Mouse (Mus musculus): ENCODE data around the gene Myh3. TPM values are rescaled to one million over a fixed set of nuclear protein-coding genes. Genes with fewer than 3 reads are reported as not detected.

The Myh3 gene
- polyA plus RNA-seq, 1 experiment from 2014 or later = 4.7 TPM

DNA sequence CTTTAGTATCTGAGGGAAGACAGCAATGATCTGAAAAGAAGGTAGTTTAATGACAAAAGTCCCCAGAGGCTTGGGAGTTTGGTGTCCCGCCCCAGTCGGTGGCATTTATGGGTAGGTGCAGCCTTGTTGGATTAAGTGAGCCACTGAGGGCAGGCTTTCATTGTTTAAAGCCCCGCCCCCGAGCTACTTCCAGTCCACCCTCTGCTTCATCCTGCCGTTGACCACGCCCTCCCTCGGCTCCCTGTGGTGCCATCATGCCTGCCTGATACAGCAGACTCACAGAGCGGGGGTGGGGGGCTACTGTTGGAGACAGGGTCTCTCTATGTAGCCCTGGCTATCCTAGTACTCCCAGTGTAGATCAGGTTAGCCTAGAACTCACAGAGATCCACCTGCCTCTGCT is 35.1 kb upstream of the Myh3 start:
- Histone ChIP-seq H3K9ac (ENCODE audit: low read length) (no peak overlapping the region), H3K36me3 (ENCODE audit: control insufficient read depth, insufficient read depth, low read length) (peaks cover 7% of the 10 kb centered on the region; the same call in 1 of the 2 replicates), H3K4me1 (ENCODE audit: control insufficient read depth, insufficient read depth, low read length) (no peaks in the 10 kb centered on the region), H3K4me2 (ENCODE audit: low read depth, severe bottlenecking) (no peak overlapping the region), H3K9me3 (ENCODE audit: control insufficient read depth, low read length) (no peaks in the 10 kb centered on the region), H3K27me3 (ENCODE audit: control insufficient read depth, insufficient read depth, low read length) (no peaks in the 10 kb centered on the region), H3K27ac (replicated peaks; ENCODE audit: low read depth, low read length) (no peak overlapping the region), H3K4me3 (ENCODE audit: low read depth, low read length) (no peak overlapping the region)
- ATAC-seq (ENCODE audit: insufficient number of reproducible peaks, low FRiP score, low TSS enrichment, low read depth) (no peak), DNase-seq (ENCODE audit: low spot score) (no peak)
- 59% methylated on average over 8 of the region's 8 CpGs for WGBS

DNA sequence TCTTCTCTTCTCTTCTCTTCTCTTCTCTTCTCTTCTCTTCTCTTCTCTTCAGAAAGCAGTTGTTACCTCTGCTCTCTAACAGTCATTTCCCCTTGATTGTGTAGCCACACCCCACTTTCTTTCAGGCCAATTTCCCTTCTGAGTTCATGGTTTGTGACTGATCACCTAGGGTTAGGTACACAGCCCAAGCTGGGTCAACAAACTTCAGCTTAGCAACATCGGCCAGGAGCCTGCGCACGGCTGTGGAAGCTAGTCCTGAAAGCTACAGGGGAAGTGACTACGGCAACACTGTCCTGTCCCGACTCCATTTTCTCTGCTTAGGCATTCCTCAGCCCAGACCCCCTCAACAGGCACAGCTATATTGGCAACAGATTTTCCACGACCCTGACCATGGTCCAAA is 33.1 kb upstream of the Myh3 start:
- Histone ChIP-seq H3K36me3 (ENCODE audit: control insufficient read depth, insufficient read depth, low read length) (peaks cover 7% of the 10 kb centered on the region; the same call in 1 of the 2 replicates), H3K4me3 (ENCODE audit: low read depth, low read length) (no peak overlapping the region), H3K27me3 (ENCODE audit: control insufficient read depth, insufficient read depth, low read length) (no peaks in the 10 kb centered on the region), H3K4me2 (ENCODE audit: low read depth, severe bottlenecking) (no peak overlapping the region), H3K9ac (ENCODE audit: low read length) (no peak overlapping the region), H3K27ac (replicated peaks; ENCODE audit: low read depth, low read length) (no peak overlapping the region), H3K9me3 (ENCODE audit: control insufficient read depth, low read length) (no peaks in the 10 kb centered on the region), H3K4me1 (ENCODE audit: control insufficient read depth, insufficient read depth, low read length) (no peaks in the 10 kb centered on the region)
- DNase-seq (ENCODE audit: low spot score) (no peak), ATAC-seq (ENCODE audit: insufficient number of reproducible peaks, low FRiP score, low TSS enrichment, low read depth) (no peak)
- 94% methylated on average over 6 of the region's 6 CpGs for WGBS

DNA sequence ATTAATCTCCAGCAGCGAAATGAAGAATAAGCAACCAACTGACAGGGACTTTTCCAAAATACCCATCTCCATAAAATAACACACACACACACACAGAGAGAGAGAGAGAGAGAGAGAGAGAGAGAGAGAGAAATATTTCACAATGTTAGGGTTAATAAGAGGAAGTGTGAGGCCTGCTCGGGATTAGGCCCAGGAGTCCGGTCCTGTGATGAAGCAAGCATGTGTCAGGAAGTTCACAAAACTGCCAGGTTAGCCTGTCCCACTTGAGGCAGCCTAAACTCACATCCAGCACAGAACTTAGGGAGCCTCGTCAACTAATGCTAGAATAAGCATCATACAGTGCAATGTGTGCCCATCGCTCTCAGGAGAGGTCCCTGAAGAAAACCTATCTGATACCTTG is 30.9 kb upstream of the Myh3 start:
- 89% methylated on average over 5 of the region's 5 CpGs for WGBS
- ATAC-seq (ENCODE audit: insufficient number of reproducible peaks, low FRiP score, low TSS enrichment, low read depth) = no peak
- H3K4me2 ChIP-seq (ENCODE audit: low read depth, severe bottlenecking) = no peak overlapping the region
- DNase-seq (ENCODE audit: low spot score) = no peak
- H3K27me3 ChIP-seq (ENCODE audit: control insufficient read depth, insufficient read depth, low read length) = no peaks in the 10 kb centered on the region
- no peaks in the 10 kb centered on the region for H3K36me3 ChIP-seq (ENCODE audit: control insufficient read depth, insufficient read depth, low read length)
- no peak overlapping the region for H3K27ac ChIP-seq (replicated peaks; ENCODE audit: low read depth, low read length)
- H3K9ac ChIP-seq (ENCODE audit: low read length) = no peak overlapping the region
- H3K4me1 ChIP-seq (ENCODE audit: control insufficient read depth, insufficient read depth, low read length) = no peaks in the 10 kb centered on the region
- H3K9me3 ChIP-seq (ENCODE audit: control insufficient read depth, low read length) = no peaks in the 10 kb centered on the region
- no peak overlapping the region for H3K4me3 ChIP-seq (ENCODE audit: low read depth, low read length)

DNA sequence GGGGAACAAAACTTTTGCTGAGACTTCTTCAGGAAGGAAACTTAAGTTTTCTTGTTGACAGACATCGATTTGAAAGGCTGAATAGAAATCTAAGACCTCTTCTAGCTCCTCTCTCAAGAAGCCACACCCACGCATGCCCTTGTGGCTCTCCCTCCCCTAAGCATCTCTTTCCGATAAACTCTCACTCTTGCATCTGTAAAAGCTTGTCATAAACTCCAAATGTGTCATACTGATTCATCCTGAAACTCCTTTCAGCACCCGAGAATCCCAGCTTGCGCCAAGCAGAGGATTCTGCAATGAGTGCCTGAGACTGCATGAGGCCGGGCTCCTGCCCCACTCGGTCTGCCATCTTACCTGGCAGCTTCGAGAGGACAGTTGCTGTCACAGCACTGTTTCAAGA is 29.6 kb upstream of the Myh3 start:
- no peak overlapping the region for H3K4me2 ChIP-seq (ENCODE audit: low read depth, severe bottlenecking)
- ATAC-seq (ENCODE audit: insufficient number of reproducible peaks, low FRiP score, low TSS enrichment, low read depth) = no peak
- WGBS = 92% methylated on average over 8 of the region's 8 CpGs
- no peaks in the 10 kb centered on the region for H3K36me3 ChIP-seq (ENCODE audit: control insufficient read depth, insufficient read depth, low read length)
- H3K9me3 ChIP-seq (ENCODE audit: control insufficient read depth, low read length) = no peaks in the 10 kb centered on the region
- H3K27me3 ChIP-seq (ENCODE audit: control insufficient read depth, insufficient read depth, low read length) = no peaks in the 10 kb centered on the region
- H3K9ac ChIP-seq (ENCODE audit: low read length) = no peak overlapping the region
- no peak for DNase-seq (ENCODE audit: low spot score)
- H3K27ac ChIP-seq (replicated peaks; ENCODE audit: low read depth, low read length) = no peak overlapping the region
- H3K4me3 ChIP-seq (ENCODE audit: low read depth, low read length) = no peak overlapping the region
- peaks cover 3% of the 10 kb centered on the region for H3K4me1 ChIP-seq (ENCODE audit: control insufficient read depth, insufficient read depth, low read length)

DNA sequence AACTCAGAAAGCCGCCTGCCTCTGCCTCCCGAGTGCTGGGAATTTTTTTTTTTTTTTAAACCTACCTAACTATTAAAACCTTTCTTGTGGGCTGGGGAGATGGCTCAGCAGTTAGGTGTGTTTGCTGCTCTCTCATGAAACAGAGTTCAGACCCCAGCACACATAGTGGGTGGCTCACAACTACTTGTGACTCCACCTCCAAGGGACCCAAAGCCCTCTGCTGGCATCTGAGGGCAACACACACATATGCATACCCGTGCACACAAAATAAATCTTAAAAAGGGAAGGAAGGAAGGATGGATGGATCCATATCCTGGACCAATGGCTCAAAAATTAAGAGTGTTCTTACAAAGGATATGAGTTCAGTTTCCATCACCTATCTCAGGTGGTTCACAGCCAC is 28.8 kb upstream of the Myh3 start:
- DNase-seq (ENCODE audit: low spot score) = no peak
- H3K27ac ChIP-seq (replicated peaks; ENCODE audit: low read depth, low read length) = no peak overlapping the region
- H3K36me3 ChIP-seq (ENCODE audit: control insufficient read depth, insufficient read depth, low read length) = no peaks in the 10 kb centered on the region
- ATAC-seq (ENCODE audit: insufficient number of reproducible peaks, low FRiP score, low TSS enrichment, low read depth) = no peak
- H3K27me3 ChIP-seq (ENCODE audit: control insufficient read depth, insufficient read depth, low read length) = no peaks in the 10 kb centered on the region
- 79% methylated on average over 3 of the region's 3 CpGs for WGBS
- H3K4me1 ChIP-seq (ENCODE audit: control insufficient read depth, insufficient read depth, low read length) = peaks cover 5% of the 10 kb centered on the region
- H3K9ac ChIP-seq (ENCODE audit: low read length) = no peak overlapping the region
- no peak overlapping the region for H3K4me2 ChIP-seq (ENCODE audit: low read depth, severe bottlenecking)
- no peaks in the 10 kb centered on the region for H3K9me3 ChIP-seq (ENCODE audit: control insufficient read depth, low read length)
- no peak overlapping the region for H3K4me3 ChIP-seq (ENCODE audit: low read depth, low read length)

DNA sequence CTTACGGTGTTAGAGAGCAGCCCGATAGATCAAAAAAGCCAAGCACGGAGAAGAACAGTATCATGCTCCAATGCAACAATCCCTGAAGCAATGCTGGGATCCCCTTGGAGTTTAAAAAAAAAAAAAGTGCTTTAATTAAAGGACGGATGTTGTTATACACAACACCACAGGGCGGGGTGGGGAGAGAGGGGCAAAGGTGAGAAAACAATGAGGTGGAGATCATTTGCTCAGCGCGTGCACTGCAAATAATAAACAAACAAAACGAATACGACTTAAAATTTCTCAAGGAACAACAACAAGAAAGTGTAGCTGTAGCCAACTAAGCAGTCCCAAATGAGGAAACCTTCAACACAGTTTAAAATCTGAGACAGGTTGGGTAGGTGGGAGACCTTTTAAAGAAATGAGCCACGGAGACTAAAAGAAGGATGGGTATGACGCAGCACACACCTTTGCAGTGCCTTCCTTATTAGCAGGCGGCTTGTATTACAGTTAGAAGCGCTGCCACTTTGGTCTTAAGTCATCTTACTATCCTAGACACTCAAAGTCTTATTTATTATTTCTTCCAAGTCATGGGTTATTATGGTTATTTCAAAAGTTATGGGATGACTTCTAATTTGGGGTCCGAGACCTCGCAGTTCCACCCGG is 26.3 kb upstream of the Myh3 start:
- Histone ChIP-seq H3K4me2 (ENCODE audit: low read depth, severe bottlenecking) (peak overlapping the region; percentile 67), H3K4me1 (ENCODE audit: control insufficient read depth, insufficient read depth, low read length) (peaks cover 5% of the 10 kb centered on the region), H3K4me3 (ENCODE audit: low read depth, low read length) (peak overlapping the region; percentile 99), H3K27ac (replicated peaks; ENCODE audit: low read depth, low read length) (no peak overlapping the region; the same call in 1 of the 2 replicates), H3K27me3 (ENCODE audit: control insufficient read depth, insufficient read depth, low read length) (no peaks in the 10 kb centered on the region), H3K9me3 (ENCODE audit: control insufficient read depth, low read length) (no peaks in the 10 kb centered on the region), H3K9ac (ENCODE audit: low read length) (peak overlapping the region; percentile 85), H3K36me3 (ENCODE audit: control insufficient read depth, insufficient read depth, low read length) (no peaks in the 10 kb centered on the region)
- 10% methylated on average over 16 of the region's 16 CpGs for WGBS
- DNase-seq (ENCODE audit: low spot score) (peak; percentile 22), ATAC-seq (ENCODE audit: insufficient number of reproducible peaks, low FRiP score, low TSS enrichment, low read depth) (no peak)

DNA sequence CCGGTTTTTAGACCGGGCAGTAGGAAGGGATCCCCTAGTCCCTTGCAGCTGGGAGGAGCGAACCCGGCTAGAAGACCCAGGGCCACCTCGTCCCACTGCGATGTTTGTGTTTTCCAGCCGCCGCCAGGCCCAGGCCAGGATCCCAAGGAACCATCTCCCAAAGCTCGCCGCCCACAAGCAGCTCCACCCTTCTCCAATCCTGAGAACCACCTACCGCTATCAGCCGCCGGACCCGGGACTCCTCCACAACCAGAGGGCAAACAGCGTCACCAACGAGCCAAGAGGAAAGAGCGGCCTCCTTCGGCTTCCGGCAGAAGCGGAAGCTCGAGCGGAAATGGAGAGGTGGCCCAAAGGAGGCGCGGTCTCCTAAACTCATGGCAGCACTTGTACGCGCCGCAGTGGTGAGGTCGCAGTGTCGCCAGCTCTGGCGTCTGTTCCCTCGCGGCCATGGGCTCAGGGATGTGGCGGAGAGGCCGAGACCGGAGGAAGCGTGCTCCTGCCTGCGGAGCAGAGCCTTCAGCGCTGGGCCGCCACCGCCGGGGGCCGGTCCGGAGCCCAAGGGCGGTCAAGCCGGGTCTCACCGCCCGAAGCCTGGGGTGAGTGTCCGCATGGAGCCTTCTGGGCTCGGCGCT is 25.7 kb upstream of the Myh3 start, which contains the start of the genes Adprm and Sco1:
Gene Adprm, minus strand, starts transcription at position 274 of the 632 bp plus-strand sequence.
Gene Sco1, plus strand, starts transcription at position 350 of the 632 bp plus-strand sequence.
- Histone ChIP-seq H3K9me3 (ENCODE audit: control insufficient read depth, low read length) (no peaks in the 10 kb centered on the region), H3K36me3 (ENCODE audit: control insufficient read depth, insufficient read depth, low read length) (no peaks in the 10 kb centered on the region; the same call in 1 of the 2 replicates), H3K9ac (ENCODE audit: low read length) (peak within 1 kb of the TSS; percentile 85), H3K27me3 (ENCODE audit: control insufficient read depth, insufficient read depth, low read length) (no peaks in the 10 kb centered on the region), H3K27ac (replicated peaks; ENCODE audit: low read depth, low read length) (peak within 1 kb of the TSS; percentile 51; the same call in 1 of the 2 replicates), H3K4me2 (ENCODE audit: low read depth, severe bottlenecking) (peak within 1 kb of the TSS; percentile 67), H3K4me1 (ENCODE audit: control insufficient read depth, insufficient read depth, low read length) (peaks cover 5% of the 10 kb centered on the region), H3K4me3 (ENCODE audit: low read depth, low read length) (peak within 1 kb of the TSS; percentile 99)
- under 1% methylated on average over 50 of the region's 50 CpGs for WGBS
- DNase-seq (ENCODE audit: low spot score) (peak; percentile 87), ATAC-seq (ENCODE audit: insufficient number of reproducible peaks, low FRiP score, low TSS enrichment, low read depth) (peak; percentile 90)

DNA sequence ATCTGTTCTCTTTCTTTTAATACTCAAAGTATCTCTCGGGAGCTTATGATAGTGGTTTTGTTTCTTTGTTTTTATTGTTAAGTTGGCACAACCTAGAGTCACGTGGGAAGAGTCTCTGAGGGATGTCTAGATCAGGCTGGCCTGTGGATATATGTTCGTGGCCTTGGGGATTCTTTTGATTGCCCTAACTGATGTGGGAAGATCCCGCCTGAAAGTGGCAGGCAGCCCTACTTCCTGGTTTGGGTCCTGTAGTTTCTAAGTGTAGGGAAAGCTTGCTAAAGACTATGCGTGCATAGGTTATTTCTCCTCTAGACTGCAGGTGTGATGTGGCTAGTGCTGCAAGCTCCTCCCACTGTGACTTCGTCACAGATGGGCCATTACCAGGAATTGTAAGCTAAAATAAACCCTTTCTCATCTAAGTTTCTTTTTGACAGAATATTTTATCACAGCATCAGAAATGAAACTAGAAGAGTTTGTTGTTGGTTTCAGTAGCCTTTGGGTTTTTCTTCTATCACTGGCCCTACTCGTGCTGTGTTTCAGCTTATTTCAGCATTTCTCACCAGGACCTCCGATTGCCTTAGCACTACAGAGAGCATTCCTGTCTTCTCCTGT is 23.2 kb upstream of the Myh3 start:
- no peaks in the 10 kb centered on the region for H3K9me3 ChIP-seq (ENCODE audit: control insufficient read depth, low read length)
- WGBS = 88% methylated on average over 8 of the region's 8 CpGs
- DNase-seq (ENCODE audit: low spot score) = no peak

More for the DNA sequence above, 23.2 kb upstream of the Myh3 start:
- peaks cover 2% of the 10 kb centered on the region for H3K36me3 ChIP-seq (ENCODE audit: control insufficient read depth, insufficient read depth, low read length)
- H3K27me3 ChIP-seq (ENCODE audit: control insufficient read depth, insufficient read depth, low read length) = no peaks in the 10 kb centered on the region
- peaks cover 5% of the 10 kb centered on the region for H3K4me1 ChIP-seq (ENCODE audit: control insufficient read depth, insufficient read depth, low read length)
- no peak overlapping the region for H3K4me3 ChIP-seq (ENCODE audit: low read depth, low read length)
- no peak overlapping the region for H3K4me2 ChIP-seq (ENCODE audit: low read depth, severe bottlenecking)
- ATAC-seq (ENCODE audit: insufficient number of reproducible peaks, low FRiP score, low TSS enrichment, low read depth) = no peak
- no peak overlapping the region for H3K27ac ChIP-seq (replicated peaks; ENCODE audit: low read depth, low read length)
- no peak overlapping the region for H3K9ac ChIP-seq (ENCODE audit: low read length)
